8 mouse cellular contexts compared by ENCODE assay signal in genomic region chr4:154159002-154159401, GRCm38 (mm10). TPM values are rescaled to one million over a fixed set of nuclear protein-coding genes. Genes with fewer than 3 reads are reported as not detected.
DNase-seq lines count a peak whose midpoint lies in the region; ATAC-seq and TF ChIP-seq lines count a peak whose summit lies in the region.

No protein-coding gene starts in this region.

- H3K36me3 ChIP-seq in forebrain, embryonic 13.5 days (ENCODE audit: poor library complexity, severe bottlenecking): peaks cover 50% of the 10 kb centered on the region
- H3K36me3 ChIP-seq in neural tube, embryonic 15.5 days: peaks cover 43% of the 10 kb centered on the region
- H3K36me3 ChIP-seq in thymus, adult 2 months (ENCODE audit: control insufficient read depth, insufficient read depth, low read length): peaks cover 27% of the 10 kb centered on the region

- TF ChIP-seq POLR2A in thymus, adult 2 months (IDR thresholded peaks at IDR 0.05; ENCODE audit: control insufficient read depth, extremely low read depth, insufficient read depth, low read length, poor library complexity): no peak

- no peak overlapping the region for H3K9ac ChIP-seq in forebrain, embryonic 13.5 days
- H3K9ac ChIP-seq in neural tube, embryonic 15.5 days (replicated peaks): peak overlapping the region; percentile 75; the same call in 1 of the 2 replicates

- H3K4me2 ChIP-seq in forebrain, embryonic 13.5 days: peak overlapping the region; percentile 84
- H3K4me2 ChIP-seq in neural tube, embryonic 15.5 days: peak overlapping the region; percentile 74

- H3K27me3 ChIP-seq in forebrain, embryonic 13.5 days: no peaks in the 10 kb centered on the region
- H3K27me3 ChIP-seq in neural tube, embryonic 15.5 days (replicated peaks): no peaks in the 10 kb centered on the region
- H3K27me3 ChIP-seq in thymus, adult 2 months (ENCODE audit: control insufficient read depth, insufficient read depth, low read length): no peaks in the 10 kb centered on the region

- peaks cover 22% of the 10 kb centered on the region for H3K4me1 ChIP-seq in forebrain, embryonic 13.5 days
- H3K4me1 ChIP-seq in neural tube, embryonic 15.5 days: peaks cover 25% of the 10 kb centered on the region
- peaks cover 24% of the 10 kb centered on the region for H3K4me1 ChIP-seq in thymus, adult 2 months (replicated peaks; ENCODE audit: control insufficient read depth, insufficient read depth, low read length)

- no peaks in the 10 kb centered on the region for H3K9me3 ChIP-seq in forebrain, embryonic 13.5 days (replicated peaks)
- H3K9me3 ChIP-seq in neural tube, embryonic 15.5 days (replicated peaks): no peaks in the 10 kb centered on the region

- peak overlapping the region; percentile 88 for H3K4me3 ChIP-seq in forebrain, embryonic 13.5 days
- peak overlapping the region; percentile 87 for H3K4me3 ChIP-seq in neural tube, embryonic 15.5 days (replicated peaks)
- H3K4me3 ChIP-seq in thymus, adult 2 months (ENCODE audit: control insufficient read depth, insufficient read depth, low read length): peak overlapping the region; percentile 6; the same call in 1 of the 2 replicates

- peak; percentile 76; the same call in 1 of the 2 replicates for TF ChIP-seq CTCF in thymus, adult 2 months (IDR thresholded peaks at IDR 0.05; ENCODE audit: borderline replicate concordance, control insufficient read depth, extremely low read depth, insufficient read depth, low read length, poor library complexity)

- ATAC-seq in forebrain, embryonic 13.5 days: peak; percentile 11; the same call in 1 of the 2 replicates
- ATAC-seq in neural tube, embryonic 15.5 days (ENCODE audit: low FRiP score): no peak

- intact Hi-C loops in heart, postnatal 36 days (cut with DNase I): loop anchor here (2.0 kb wide), 1 partner anchor 94 kb away; no protein-coding TSS in a partner anchor

- H3K27ac ChIP-seq in forebrain, embryonic 13.5 days: no peak overlapping the region
- no peak overlapping the region for H3K27ac ChIP-seq in neural tube, embryonic 15.5 days (replicated peaks)
- no peak overlapping the region for H3K27ac ChIP-seq in thymus, adult 2 months (ENCODE audit: control insufficient read depth, insufficient read depth, low read length)

- WGBS in forebrain, embryonic 13.5 days: 12% methylated on average over 6 of the region's 6 CpGs
- 21% methylated on average over 6 of the region's 6 CpGs for WGBS in neural tube, embryonic 15.5 days
- WGBS in thymus, adult 2 months: 22% methylated on average over 6 of the region's 6 CpGs

- DNase-seq in ES-CJ7 (ENCODE audit: low read depth, low spot score): peak; percentile 86
- peak; percentile 89 for DNase-seq in c-Kit-positive CD71-positive TER-119-negative erythroid progenitor cells, embryonic 14.5 days (ENCODE audit: low read depth)
- DNase-seq in heart, postnatal 36 days: peak; percentile 85 to 87
- peak; percentile 70 to 92 for DNase-seq in layer of hippocampus, adult 18-20 months (ENCODE audit: low spot score in 2 of 2)
- DNase-seq in lung, adult 18-20 months: peak; percentile 78 to 87
- peak; percentile 90 for DNase-seq in thymus, adult 2 months

RNA-seq across cellular contexts. Expression of gene Tprgl, which starts 1.5 kb away (rescaled TPM):
- 130 and 134 TPM in 2 replicates for polyA plus RNA-seq in forebrain, embryonic 13.5 days (2015; fragmentation: Nextera tagmentation; extraction: Ambion mirVana)
- 100 to 1,000 TPM; 132 to 136 TPM for total RNA-seq in heart, postnatal 36 days (2021)
- total RNA-seq in layer of hippocampus, adult 18-20 months (2021): 100 to 1,000 TPM; 196 to 199 TPM
- polyA plus RNA-seq in neural tube, embryonic 15.5 days (2015; fragmentation: Nextera tagmentation; extraction: Ambion mirVana): 181 and 193 TPM in 2 replicates
- polyA plus RNA-seq in thymus, adult 2 months (2012; rRNA removed): 227 and 244 TPM in 2 replicates

RNA-seq across cellular contexts. Expression of gene Megf6, which starts 11.5 kb away (rescaled TPM):
- 5.8 and 8.1 TPM in 2 replicates for polyA plus RNA-seq in forebrain, embryonic 13.5 days (2015; fragmentation: Nextera tagmentation; extraction: Ambion mirVana)
- total RNA-seq in heart, postnatal 36 days (2021): 1 to 10 TPM; 5.4 to 8.0 TPM
- 1 to 10 TPM; 2.8 to 7.3 TPM for total RNA-seq in layer of hippocampus, adult 18-20 months (2021)
- 10.7 and 11.7 TPM in 2 replicates for polyA plus RNA-seq in neural tube, embryonic 15.5 days (2015; fragmentation: Nextera tagmentation; extraction: Ambion mirVana)
- 11.0 and 19.0 TPM in 2 replicates for polyA plus RNA-seq in thymus, adult 2 months (2012; rRNA removed)

RNA-seq across cellular contexts. Expression of gene Wrap73, which starts 16.8 kb away (rescaled TPM):
- 59.2 and 61.4 TPM in 2 replicates for polyA plus RNA-seq in forebrain, embryonic 13.5 days (2015; fragmentation: Nextera tagmentation; extraction: Ambion mirVana)
- 10 to 100 TPM; 10.8 to 15.0 TPM for total RNA-seq in heart, postnatal 36 days (2021)
- total RNA-seq in layer of hippocampus, adult 18-20 months (2021): 10 to 100 TPM; 30.0 to 35.8 TPM
- 41.9 and 43.2 TPM in 2 replicates for polyA plus RNA-seq in neural tube, embryonic 15.5 days (2015; fragmentation: Nextera tagmentation; extraction: Ambion mirVana)
- polyA plus RNA-seq in thymus, adult 2 months (2012; rRNA removed): 64.7 and 69.3 TPM in 2 replicates

RNA-seq across cellular contexts. Expression of gene Trp73, which starts 19.0 kb away (rescaled TPM):
- polyA plus RNA-seq in forebrain, embryonic 13.5 days (2015; fragmentation: Nextera tagmentation; extraction: Ambion mirVana): 5.2 and 5.9 TPM in 2 replicates
- total RNA-seq in heart, postnatal 36 days (2021): not detected
- total RNA-seq in layer of hippocampus, adult 18-20 months (2021): 1 to 10 TPM; 1.9 to 2.5 TPM
- polyA plus RNA-seq in neural tube, embryonic 15.5 days (2015; fragmentation: Nextera tagmentation; extraction: Ambion mirVana): 0.04 and 0.17 TPM in 2 replicates
- polyA plus RNA-seq in thymus, adult 2 months (2012; rRNA removed): 1.0 and 1.4 TPM in 2 replicates

Comparison
In these comparisons a context has a peak if more than half of its experiments do, and no peak if none do; other contexts are left out.
1. H3K4me3 ChIP-seq: peak in every context shown above with its lines; median percentile 88 in forebrain, embryonic 13.5 days; 87 in neural tube, embryonic 15.5 days; 6 in thymus, adult 2 months.